Mouse (Mus musculus) MEL (cell line): Measurements from ENCODE around the gene C3ar1. TPM values are rescaled to one million over a fixed set of nuclear protein-coding genes. Genes with fewer than 3 reads are reported as not detected.

Experiments used
- DNase-seq: peaks from one replicate; pipeline ENCODE4 v3.0.0; 2011; ENCODE audit warnings: low read depth, low spot score
- H3K27ac ChIP-seq: 2 replicates; pipeline ENCODE4 v1.5.1; 2012; ENCODE audit warnings: low read depth, mild to moderate bottlenecking, control low read depth, low read length, moderate library complexity; ENCODE audit not compliant: control insufficient read depth
- H3K27me3 ChIP-seq, 2 experiments: fragments of 150-350 bp in 1 of 2; sonication (generic) in 1 of 2; 2 replicates each; pipeline ENCODE4 v1.6.1; 2012; ENCODE audit warnings: low read length in 2 of 2, mild to moderate bottlenecking in 2 of 2, improper control_type of control experiment in 1 of 2, moderate library complexity in 1 of 2; ENCODE audit not compliant: insufficient read depth in 2 of 2, control insufficient read depth in 1 of 2
- H3K36me3 ChIP-seq, 2 experiments: 2 replicates each; pipeline ENCODE4 v1.6.1; 2012 to 2014; ENCODE audit warnings: low read length in 2 of 2, improper control_type of control experiment in 1 of 2, inconsistent platforms in 1 of 2, mild to moderate bottlenecking in 1 of 2; ENCODE audit not compliant: insufficient read depth in 2 of 2, control insufficient read depth in 1 of 2
- H3K4me1 ChIP-seq, 2 experiments: fragments of 150-350 bp in 1 of 2; sonication (generic) in 1 of 2; 2 replicates each; pipeline ENCODE4 v1.6.1; 2012; ENCODE audit warnings: low read length in 2 of 2, improper control_type of control experiment in 1 of 2, mild to moderate bottlenecking in 1 of 2; ENCODE audit not compliant: insufficient read depth in 2 of 2, control insufficient read depth in 1 of 2
- H3K4me3 ChIP-seq, 2 experiments: fragments of 150-350 bp in 1 of 2; sonication (generic) in 1 of 2; 2 replicates each; pipeline ENCODE4 v1.5.1; 2012; ENCODE audit warnings: low read depth in 2 of 2, low read length in 2 of 2, mild to moderate bottlenecking in 2 of 2, moderate library complexity in 2 of 2, control low read depth in 1 of 2, improper control_type of control experiment in 1 of 2; ENCODE audit not compliant: control insufficient read depth in 1 of 2, insufficient read depth in 1 of 2
- H3K79me2 ChIP-seq: 2 replicates; pipeline ENCODE4 v1.6.1; 2012; ENCODE audit warnings: mild to moderate bottlenecking, low read length, moderate library complexity; ENCODE audit not compliant: control insufficient read depth, poor library complexity, insufficient read depth
- H3K9ac ChIP-seq: 2 replicates; pipeline ENCODE4 v1.6.1; 2012; ENCODE audit warnings: low read depth, mild to moderate bottlenecking, control low read depth, low read length, moderate library complexity; ENCODE audit not compliant: control insufficient read depth, poor library complexity, severe bottlenecking
- H3K9me3 ChIP-seq: fragments of 150-350 bp; sonication (generic); replicated peaks from 2 replicates; pipeline ENCODE4 v1.6.1; 2012; ENCODE audit warnings: mild to moderate bottlenecking, low read length, improper control_type of control experiment, moderate library complexity; ENCODE audit not compliant: insufficient read depth
- BHLHE40 ChIP-seq: IDR thresholded peaks from 2 replicates; pipeline ENCODE4 v1.6.1; 2012; ENCODE audit warnings: low read depth, mild to moderate bottlenecking, inconsistent platforms, low read length, improper control_type of control experiment, borderline replicate concordance
- CHD1 ChIP-seq: IDR thresholded peaks from 2 replicates; pipeline ENCODE4 v1.6.1; 2012; ENCODE audit warnings: low read depth, mild to moderate bottlenecking, inconsistent platforms, low read length, improper control_type of control experiment
- CHD2 ChIP-seq: IDR thresholded peaks from 2 replicates; pipeline ENCODE4 v1.6.1; 2011; ENCODE audit warnings: low read length, improper control_type of control experiment
- CTCF ChIP-seq, 3 experiments: IDR thresholded peaks in 2 of 3; conservative IDR thresholded peaks in 1 of 3; 2 replicates each; pipeline ENCODE4 v1.5.1; 2011 to 2012; ENCODE audit warnings: low read length in 3 of 3, low read depth in 2 of 3, mild to moderate bottlenecking in 2 of 3, improper control_type of control experiment in 1 of 3, inconsistent platforms in 1 of 3, mixed read lengths in 1 of 3, moderate library complexity in 1 of 3; ENCODE audit not compliant: control insufficient read depth in 1 of 3, insufficient read depth in 1 of 3, poor library complexity in 1 of 3, severe bottlenecking in 1 of 3
- E2F4 ChIP-seq: IDR thresholded peaks from 2 replicates; pipeline ENCODE4 v1.6.1; 2011; ENCODE audit warnings: low read depth, low read length, improper control_type of control experiment, borderline replicate concordance
- ELF1 ChIP-seq: IDR thresholded peaks from 2 replicates; pipeline ENCODE4 v1.6.1; 2014; ENCODE audit warnings: low read depth, mild to moderate bottlenecking, inconsistent platforms, low read length, improper control_type of control experiment, moderate library complexity
- EP300 ChIP-seq, 2 experiments: IDR thresholded peaks; 2 replicates each; pipeline ENCODE4 v1.6.1; 2011; ENCODE audit warnings: improper control_type of control experiment in 2 of 2, low read length in 2 of 2, low read depth in 1 of 2, mild to moderate bottlenecking in 1 of 2
- ETS1 ChIP-seq: IDR thresholded peaks from 2 replicates; pipeline ENCODE4 v1.6.1; 2012; ENCODE audit warnings: low read depth, mild to moderate bottlenecking, inconsistent platforms, low read length, improper control_type of control experiment, moderate library complexity
- GABPA ChIP-seq: IDR thresholded peaks from 2 replicates; pipeline ENCODE4 v1.6.1; 2012; ENCODE audit warnings: low read depth, mild to moderate bottlenecking, inconsistent platforms, low read length, improper control_type of control experiment, moderate library complexity
- GATA1 ChIP-seq: IDR thresholded peaks from 2 replicates; pipeline ENCODE4 v1.6.1; 2011; ENCODE audit warnings: low read depth, low read length, improper control_type of control experiment
- HCFC1 ChIP-seq: IDR thresholded peaks from 2 replicates; pipeline ENCODE4 v1.6.1; 2012; ENCODE audit warnings: low read depth, mild to moderate bottlenecking, inconsistent platforms, low read length, improper control_type of control experiment, moderate library complexity
- JUND ChIP-seq: IDR thresholded peaks from 2 replicates; pipeline ENCODE4 v1.6.1; 2011; ENCODE audit warnings: low read depth, mild to moderate bottlenecking, improper control_type of control experiment, low read length
- MAFK ChIP-seq: IDR thresholded peaks from 2 replicates; pipeline ENCODE4 v1.6.1; 2011; ENCODE audit warnings: low read depth, mild to moderate bottlenecking, low read length, improper control_type of control experiment, borderline replicate concordance
- MAX ChIP-seq: IDR thresholded peaks from 2 replicates; pipeline ENCODE4 v1.6.1; 2011; ENCODE audit warnings: low read length, improper control_type of control experiment
- MAZ ChIP-seq: IDR thresholded peaks from 2 replicates; pipeline ENCODE4 v1.6.1; 2012; ENCODE audit warnings: low read depth, mild to moderate bottlenecking, inconsistent platforms, low read length, improper control_type of control experiment
- MEF2A ChIP-seq: IDR thresholded peaks from 2 replicates; pipeline ENCODE4 v1.6.1; 2014; ENCODE audit warnings: low read depth, mild to moderate bottlenecking, inconsistent platforms, low read length, improper control_type of control experiment; ENCODE audit not compliant: poor library complexity, insufficient replicate concordance, severe bottlenecking; ENCODE audit errors: extremely low read depth
- MXI1 ChIP-seq: IDR thresholded peaks from 2 replicates; pipeline ENCODE4 v1.6.1; 2011; ENCODE audit warnings: mild to moderate bottlenecking, low read depth, low read length, improper control_type of control experiment
- MYB ChIP-seq: IDR thresholded peaks from 2 replicates; pipeline ENCODE4 v1.6.1; 2011; ENCODE audit warnings: mild to moderate bottlenecking, low read depth, low read length, improper control_type of control experiment
- MYC ChIP-seq: IDR thresholded peaks from 2 replicates; pipeline ENCODE4 v1.6.1; 2011; ENCODE audit warnings: low read depth, mild to moderate bottlenecking, low read length, improper control_type of control experiment, moderate library complexity
- NELFE ChIP-seq: IDR thresholded peaks from 2 replicates; pipeline ENCODE4 v1.6.1; 2011; ENCODE audit warnings: low read depth, low read length, improper control_type of control experiment
- POLR2A ChIP-seq, 2 experiments: IDR thresholded peaks; 2 replicates each; pipeline ENCODE4 v1.6.1; 2011 to 2012; ENCODE audit warnings: low read length in 2 of 2, mild to moderate bottlenecking in 2 of 2, control low read depth in 1 of 2, improper control_type of control experiment in 1 of 2, low read depth in 1 of 2, moderate library complexity in 1 of 2; ENCODE audit not compliant: control insufficient read depth in 1 of 2, insufficient read depth in 1 of 2, poor library complexity in 1 of 2
- POLR2AphosphoS2 ChIP-seq: IDR thresholded peaks from 2 replicates; pipeline ENCODE4 v1.6.1; 2011; ENCODE audit warnings: low read length, improper control_type of control experiment
- POLR2AphosphoS5 ChIP-seq: IDR thresholded peaks from 2 replicates; pipeline ENCODE4 v1.6.1; 2012; ENCODE audit warnings: low read depth, borderline replicate concordance, mild to moderate bottlenecking, inconsistent platforms, low read length, moderate library complexity, mixed read lengths
- RAD21 ChIP-seq: IDR thresholded peaks from 2 replicates; pipeline ENCODE4 v1.6.1; 2011; ENCODE audit warnings: mild to moderate bottlenecking, low read depth, low read length, improper control_type of control experiment
- RCOR1 ChIP-seq: IDR thresholded peaks from 2 replicates; pipeline ENCODE4 v1.6.1; 2012; ENCODE audit warnings: low read depth, mild to moderate bottlenecking, inconsistent platforms, low read length, improper control_type of control experiment
- SIN3A ChIP-seq: IDR thresholded peaks from 2 replicates; pipeline ENCODE4 v1.6.1; 2012; ENCODE audit warnings: low read length, improper control_type of control experiment, inconsistent platforms
- SMC3 ChIP-seq: IDR thresholded peaks from 2 replicates; pipeline ENCODE4 v1.6.1; 2011; ENCODE audit warnings: low read depth, low read length, improper control_type of control experiment
- TBP ChIP-seq: IDR thresholded peaks from 2 replicates; pipeline ENCODE4 v1.8.0; 2011; ENCODE audit warnings: low read depth, low read length, improper control_type of control experiment
- TCF12 ChIP-seq: IDR thresholded peaks from 2 replicates; pipeline ENCODE4 v1.6.1; 2014; ENCODE audit warnings: low read depth, mild to moderate bottlenecking, inconsistent platforms, low read length, improper control_type of control experiment, moderate library complexity
- UBTF ChIP-seq: IDR thresholded peaks from 2 replicates; pipeline ENCODE4 v1.6.1; 2012; ENCODE audit warnings: low read depth, mild to moderate bottlenecking, inconsistent platforms, low read length, improper control_type of control experiment, moderate library complexity, borderline replicate concordance; ENCODE audit not compliant: insufficient read depth
- USF1 ChIP-seq: IDR thresholded peaks from 2 replicates; pipeline ENCODE4 v1.6.1; 2014; ENCODE audit warnings: low read depth, mild to moderate bottlenecking, inconsistent platforms, low read length, improper control_type of control experiment, moderate library complexity
- ZKSCAN1 ChIP-seq: IDR thresholded peaks from 2 replicates; pipeline ENCODE4 v1.6.1; 2012; ENCODE audit warnings: low read depth, mild to moderate bottlenecking, inconsistent platforms, low read length, improper control_type of control experiment, moderate library complexity
- ZMIZ1 ChIP-seq: IDR thresholded peaks from 2 replicates; pipeline ENCODE4 v1.6.1; 2012; ENCODE audit warnings: low read depth, mild to moderate bottlenecking, inconsistent platforms, low read length, improper control_type of control experiment, moderate library complexity
- ZNF384 ChIP-seq: IDR thresholded peaks from 2 replicates; pipeline ENCODE4 v1.6.1; 2012; ENCODE audit warnings: low read depth, mild to moderate bottlenecking, inconsistent platforms, low read length, improper control_type of control experiment
- polyA plus RNA-seq, 2 experiments: library from polyadenylated mRNA; stranded (reverse) in 1 of 2; unstranded in 1 of 2; fragments of >175 nt in 1 of 2; fragments of >200 nt in 1 of 2; gene quantifications; 2 replicates each; pipeline versions ENCODE4 v1.2.1 to v1.2.4; 2012; ENCODE audit warnings: low replicate concordance in 2 of 2, low read depth in 1 of 2; ENCODE audit not compliant: insufficient read length in 2 of 2, insufficient read depth in 1 of 2, missing spikeins in 1 of 2
- total RNA-seq: library from RNA; depleted of rRNA; stranded (reverse); fragments of 300-350 nt; gene quantifications from 2 replicates; pipeline ENCODE4 v1.2.3, GENCODE M21; 2012

Gene C3ar1
- total and polyA plus RNA-seq, 3 experiments = 0.33 to 0.69 TPM; not detected in 1

GRCm38 (mm10) chr6:122804418-122804817, 51.5 kb downstream of the C3ar1 start (continued):
- TF ChIP-seq UBTF = no peak
- TF ChIP-seq NELFE = peak; percentile 49
- TF ChIP-seq, all 39 proteins: peak for 25

- peak overlapping the region; percentile 78 to 90 for H3K4me3 ChIP-seq
Observed at GRCm38 (mm10) chr6:122801801-122802514, 54.0 kb downstream of the C3ar1 start.

GRCm38 (mm10) chr6:122801301-122801800, 54.6 kb downstream of the C3ar1 start, which contains the start of gene Slc2a3:
Gene Slc2a3 (minus strand): TSS chr6:122801640.
- H3K4me1 ChIP-seq = peaks cover 0 to 15% of the 10 kb centered on the region in 2 experiments; a peak in 2 of 4 replicates
- peak within 1 kb of the TSS; percentile 91 for H3K9ac ChIP-seq
- no peaks in the 10 kb centered on the region for H3K9me3 ChIP-seq
- H3K27me3 ChIP-seq = no peaks in the 10 kb centered on the region
- peak; percentile 88 for DNase-seq
- H3K27ac ChIP-seq = peak within 1 kb of the TSS; percentile 87
- peak within 1 kb of the TSS; percentile 78 to 90 for H3K4me3 ChIP-seq
- peaks cover 0 to 14% of the 10 kb centered on the region in 2 experiments; a peak in 2 of 4 replicates for H3K36me3 ChIP-seq
- H3K79me2 ChIP-seq = peaks cover 11% of the 10 kb centered on the region
- no peak for TF ChIP-seq USF1
- peak; percentile 73 for TF ChIP-seq MXI1
- no peak for TF ChIP-seq SMC3
- peak; percentile 3; the same call in 1 of the 2 replicates for TF ChIP-seq TCF12
- peak in 1 of 2 experiments; percentile 27; a peak in 1 of 4 replicates for TF ChIP-seq EP300 (IDR thresholded peaks at IDR 0.05; ENCODE audit: low read depth in 1 of 2, low read length in 2 of 2)
- TF ChIP-seq MEF2A = no peak
- peak; percentile 70; the same call in 1 of the 2 replicates for TF ChIP-seq E2F4
- no peak for TF ChIP-seq ZNF384
- TF ChIP-seq ZKSCAN1 = no peak
- TF ChIP-seq GABPA = no peak
- peak; percentile 22; the same call in 1 of the 2 replicates for TF ChIP-seq MAZ
- TF ChIP-seq CHD1 = peak; percentile 93; the same call in 1 of the 2 replicates

More at GRCm38 (mm10) chr6:122801801-122802514, 54.0 kb downstream of the C3ar1 start:
- Histone ChIP-seq H3K9ac (peak overlapping the region; percentile 91), H3K9me3 (no peaks in the 10 kb centered on the region), H3K27ac (peak overlapping the region; percentile 87), H3K36me3 (peaks cover 0 to 14% of the 10 kb centered on the region in 2 experiments; a peak in 2 of 4 replicates), H3K27me3 (no peaks in the 10 kb centered on the region), H3K4me1 (peaks cover 0 to 15% of the 10 kb centered on the region in 2 experiments; a peak in 2 of 4 replicates), H3K79me2 (peaks cover 11% of the 10 kb centered on the region)
- peak; percentile 88 for DNase-seq
- no peak for TF ChIP-seq EP300 (IDR thresholded peaks at IDR 0.05; ENCODE audit: low read depth in 1 of 2, low read length in 2 of 2)
- TF ChIP-seq POLR2AphosphoS2 = peak; percentile 41; the same call in 1 of the 2 replicates
- TF ChIP-seq MEF2A = no peak
- TF ChIP-seq GATA1 = peak; percentile 2; the same call in 1 of the 2 replicates
- peak; percentile 54 for TF ChIP-seq MAX
- peak in 1 of 2 experiments; percentile 67; a peak in 3 of 4 replicates for TF ChIP-seq POLR2A (IDR thresholded peaks at IDR 0.05; ENCODE audit: control insufficient read depth in 1 of 2, insufficient read depth in 1 of 2, low read depth in 1 of 2, low read length in 2 of 2, poor library complexity in 1 of 2)
- no peak for TF ChIP-seq E2F4
- no peak for TF ChIP-seq RAD21
- peak; percentile 68 for TF ChIP-seq SIN3A
- TF ChIP-seq MYB = no peak
- TF ChIP-seq CHD2 = no peak
- TF ChIP-seq BHLHE40 = peak; percentile 75; the same call in 1 of the 2 replicates
- TF ChIP-seq TCF12 = peak; percentile 3; the same call in 1 of the 2 replicates
- no peak for TF ChIP-seq MAFK
- TF ChIP-seq HCFC1 = 0 out of 2 replicates have a peak, but pooled peaks have one; percentile 7
- TF ChIP-seq POLR2AphosphoS5 = no peak
- TF ChIP-seq JUND = no peak
- TF ChIP-seq MAZ = no peak; the same call in none of the 2 replicates
- no peak for TF ChIP-seq MYC
- no peak for TF ChIP-seq CTCF (IDR thresholded peaks at IDR 0.05 in 2 of 3, conservative IDR thresholded peaks at IDR 0.05 in 1 of 3; ENCODE audit: control insufficient read depth in 1 of 3, insufficient read depth in 1 of 3, low read depth in 2 of 3, low read length in 3 of 3, poor library complexity in 1 of 3, severe bottlenecking in 1 of 3)
- 0 out of 2 replicates have a peak, but pooled peaks have one; percentile 22 for TF ChIP-seq ETS1
- peak; percentile 45; the same call in 1 of the 2 replicates for TF ChIP-seq ZMIZ1
- 0 out of 2 replicates have a peak, but pooled peaks have one; percentile 4 for TF ChIP-seq SMC3
- TF ChIP-seq UBTF = 0 out of 2 replicates have a peak, but pooled peaks have one; percentile 50
- peak; percentile 57; the same call in 1 of the 2 replicates for TF ChIP-seq TBP
- peak; percentile 57 for TF ChIP-seq NELFE
- TF ChIP-seq MXI1 = peak; percentile 88
- no peak for TF ChIP-seq RCOR1
- TF ChIP-seq ELF1 = peak; percentile 41; the same call in 1 of the 2 replicates
